Mouse (Mus musculus): ENCODE data around the gene Arhgap30. TPM values are rescaled to one million over a fixed set of nuclear protein-coding genes. Genes with fewer than 3 reads are reported as not detected.

The Arhgap30 gene
- polyA plus RNA-seq, 2 experiments: 2.5 TPM

- no peak for TF ChIP-seq POLR2A (IDR thresholded peaks at IDR 0.05; ENCODE audit: borderline replicate concordance, extremely low read depth, insufficient read depth, insufficient read length)
- no peaks in the 10 kb centered on the region for H3K4me1 ChIP-seq (ENCODE audit: control insufficient read depth, insufficient read depth, low read length)
- no peak overlapping the region for H3K9ac ChIP-seq (ENCODE audit: low read depth, low read length, severe bottlenecking)
Measured at GRCm38 (mm10) chr1:171452522-171452921, 63.8 kb downstream of the Arhgap30 start.

GRCm38 (mm10) chr1:171452923-171453322, 64.2 kb downstream of the Arhgap30 start:
- no peak for TF ChIP-seq POLR2A (IDR thresholded peaks at IDR 0.05; ENCODE audit: borderline replicate concordance, extremely low read depth, insufficient read depth, insufficient read length)
- H3K4me1 ChIP-seq (ENCODE audit: control insufficient read depth, insufficient read depth, low read length): no peaks in the 10 kb centered on the region
- ATAC-seq (ENCODE audit: low FRiP score, low read depth): no peak
- no peaks in the 10 kb centered on the region for H3K36me3 ChIP-seq (ENCODE audit: control insufficient read depth, insufficient read depth, low read length)
- 77% methylated on average over 5 of the region's 5 CpGs for WGBS
- H3K27ac ChIP-seq (replicated peaks; ENCODE audit: low read depth, low read length): no peak overlapping the region
- H3K4me3 ChIP-seq (replicated peaks; ENCODE audit: low read length): no peak overlapping the region
- H3K27me3 ChIP-seq (ENCODE audit: control insufficient read depth, insufficient read depth, low read length): no peaks in the 10 kb centered on the region
- H3K4me2 ChIP-seq (replicated peaks; ENCODE audit: low read depth, low read length, severe bottlenecking): no peak overlapping the region
- no peaks in the 10 kb centered on the region for H3K9me3 ChIP-seq (ENCODE audit: control insufficient read depth, low read length)
- no peak overlapping the region for H3K9ac ChIP-seq (ENCODE audit: low read depth, low read length, severe bottlenecking)
- no peak for DNase-seq (ENCODE audit: low spot score)

More at GRCm38 (mm10) chr1:171452522-171452921, 63.8 kb downstream of the Arhgap30 start:
- Histone ChIP-seq H3K4me2 (replicated peaks; ENCODE audit: low read depth, low read length, severe bottlenecking) (no peak overlapping the region), H3K4me3 (replicated peaks; ENCODE audit: low read length) (no peak overlapping the region), H3K27me3 (ENCODE audit: control insufficient read depth, insufficient read depth, low read length) (no peaks in the 10 kb centered on the region), H3K36me3 (ENCODE audit: control insufficient read depth, insufficient read depth, low read length) (no peaks in the 10 kb centered on the region), H3K27ac (replicated peaks; ENCODE audit: low read depth, low read length) (no peak overlapping the region), H3K9me3 (ENCODE audit: control insufficient read depth, low read length) (no peaks in the 10 kb centered on the region)
- DNase-seq (ENCODE audit: low spot score) (no peak), ATAC-seq (ENCODE audit: low FRiP score, low read depth) (no peak)
- 62% methylated on average over 5 of the region's 5 CpGs for WGBS

GRCm38 (mm10) chr1:171454926-171455325, 66.2 kb downstream of the Arhgap30 start:
- TF ChIP-seq POLR2A (IDR thresholded peaks at IDR 0.05; ENCODE audit: borderline replicate concordance, extremely low read depth, insufficient read depth, insufficient read length): no peak
- no peaks in the 10 kb centered on the region for H3K4me1 ChIP-seq (ENCODE audit: control insufficient read depth, insufficient read depth, low read length)
- H3K27me3 ChIP-seq (ENCODE audit: control insufficient read depth, insufficient read depth, low read length): no peaks in the 10 kb centered on the region
- 80% methylated on average over 6 of the region's 6 CpGs for WGBS
- no peak overlapping the region for H3K27ac ChIP-seq (replicated peaks; ENCODE audit: low read depth, low read length)
- no peaks in the 10 kb centered on the region for H3K9me3 ChIP-seq (ENCODE audit: control insufficient read depth, low read length)
- no peak for DNase-seq (ENCODE audit: low spot score)
- no peaks in the 10 kb centered on the region for H3K36me3 ChIP-seq (ENCODE audit: control insufficient read depth, insufficient read depth, low read length)
- ATAC-seq (ENCODE audit: low FRiP score, low read depth): no peak
- H3K4me2 ChIP-seq (replicated peaks; ENCODE audit: low read depth, low read length, severe bottlenecking): no peak overlapping the region
- H3K9ac ChIP-seq (ENCODE audit: low read depth, low read length, severe bottlenecking): no peak overlapping the region
- no peak overlapping the region for H3K4me3 ChIP-seq (replicated peaks; ENCODE audit: low read length)

DNA sequence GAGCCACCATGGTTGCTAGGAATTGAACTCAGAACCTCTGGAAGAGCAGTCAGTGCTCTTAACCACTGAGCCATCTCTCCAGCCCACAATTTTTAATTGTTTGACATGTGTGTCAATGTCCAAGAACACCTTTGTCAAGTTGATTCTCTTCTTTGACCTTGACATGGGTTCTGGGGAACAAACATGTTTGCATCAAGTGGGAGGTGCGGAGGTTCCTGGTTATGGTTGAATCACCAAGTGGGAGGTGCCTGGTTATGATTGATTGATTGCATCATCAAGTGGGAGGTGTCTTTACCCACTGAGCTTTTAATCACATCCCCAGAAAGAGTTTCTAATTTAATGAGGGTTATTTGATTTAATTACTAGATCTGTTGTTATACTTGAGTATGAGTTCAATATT, 68.8 kb downstream of the Arhgap30 start:
- Histone ChIP-seq H3K4me1 (ENCODE audit: control insufficient read depth, insufficient read depth, low read length) (no peaks in the 10 kb centered on the region), H3K36me3 (ENCODE audit: control insufficient read depth, insufficient read depth, low read length) (no peaks in the 10 kb centered on the region), H3K9me3 (ENCODE audit: control insufficient read depth, low read length) (no peaks in the 10 kb centered on the region; the same call in 1 of the 2 replicates), H3K9ac (ENCODE audit: low read depth, low read length, severe bottlenecking) (no peak overlapping the region), H3K4me2 (replicated peaks; ENCODE audit: low read depth, low read length, severe bottlenecking) (no peak overlapping the region), H3K27me3 (ENCODE audit: control insufficient read depth, insufficient read depth, low read length) (no peaks in the 10 kb centered on the region), H3K4me3 (replicated peaks; ENCODE audit: low read length) (no peak overlapping the region), H3K27ac (replicated peaks; ENCODE audit: low read depth, low read length) (no peak overlapping the region)
- 100% methylated on average over 1 of the region's 1 CpGs for WGBS
- DNase-seq (ENCODE audit: low spot score) (no peak), ATAC-seq (ENCODE audit: low FRiP score, low read depth) (no peak)
- TF ChIP-seq POLR2A (IDR thresholded peaks at IDR 0.05; ENCODE audit: borderline replicate concordance, extremely low read depth, insufficient read depth, insufficient read length): no peak

DNA sequence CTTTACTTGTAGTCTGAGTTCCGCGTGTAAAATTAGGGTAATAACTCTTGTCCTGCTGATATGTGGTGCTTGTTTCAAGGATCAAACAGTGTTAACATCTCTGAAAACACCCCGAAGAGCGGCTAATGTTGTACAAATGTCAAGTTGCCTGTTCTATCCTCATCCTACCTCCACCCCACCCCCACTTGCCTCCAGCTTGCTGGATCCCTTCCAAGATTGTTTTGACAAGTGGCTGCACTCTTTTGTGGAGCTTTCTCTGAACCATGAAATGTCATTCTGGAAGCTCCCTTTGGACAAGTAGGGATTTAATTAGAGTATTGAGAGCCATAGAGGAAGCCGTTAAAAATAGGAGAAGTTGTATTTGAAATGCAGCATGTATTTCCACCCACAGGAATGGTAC, 71.0 kb downstream of the Arhgap30 start:
- 38% methylated on average over 5 of the region's 5 CpGs for WGBS
- no peak overlapping the region for H3K4me2 ChIP-seq (replicated peaks; ENCODE audit: low read depth, low read length, severe bottlenecking)
- TF ChIP-seq POLR2A (IDR thresholded peaks at IDR 0.05; ENCODE audit: borderline replicate concordance, extremely low read depth, insufficient read depth, insufficient read length): no peak

More for the DNA sequence above, 71.0 kb downstream of the Arhgap30 start:
- ATAC-seq (ENCODE audit: low FRiP score, low read depth): no peak
- Histone ChIP-seq H3K9me3 (ENCODE audit: control insufficient read depth, low read length) (no peaks in the 10 kb centered on the region; the same call in 1 of the 2 replicates), H3K4me3 (replicated peaks; ENCODE audit: low read length) (no peak overlapping the region), H3K27me3 (ENCODE audit: control insufficient read depth, insufficient read depth, low read length) (no peaks in the 10 kb centered on the region), H3K27ac (replicated peaks; ENCODE audit: low read depth, low read length) (no peak overlapping the region), H3K4me1 (ENCODE audit: control insufficient read depth, insufficient read depth, low read length) (no peaks in the 10 kb centered on the region), H3K36me3 (ENCODE audit: control insufficient read depth, insufficient read depth, low read length) (no peaks in the 10 kb centered on the region), H3K9ac (ENCODE audit: low read depth, low read length, severe bottlenecking) (no peak overlapping the region)
- no peak for DNase-seq (ENCODE audit: low spot score)

Other genes starting within 250 kb of the Arhgap30 start
- gene Sdhc, start 238.4 kb upstream of the Arhgap30 start, polyA plus RNA-seq (2012; rRNA removed): 246 and 314 TPM in 2 replicates
- 273 and 281 TPM in 2 replicates for gene Sdhc, start 238.4 kb upstream of the Arhgap30 start, polyA plus RNA-seq (2014; fragmentation: Nextera tagmentation; extraction: Ambion mirVana)
- gene Mpz, start 238.2 kb upstream of the Arhgap30 start, polyA plus RNA-seq (2012; rRNA removed): 14.6 and 19.8 TPM in 2 replicates
- 4.9 and 5.3 TPM in 2 replicates for gene Mpz, start 238.2 kb upstream of the Arhgap30 start, polyA plus RNA-seq (2014; fragmentation: Nextera tagmentation; extraction: Ambion mirVana)
- gene Pcp4l1, start 192.7 kb upstream of the Arhgap30 start, polyA plus RNA-seq (2012; rRNA removed): 3.3 and 3.9 TPM in 2 replicates
- gene Pcp4l1, start 192.7 kb upstream of the Arhgap30 start, polyA plus RNA-seq (2014; fragmentation: Nextera tagmentation; extraction: Ambion mirVana): 6.0 and 6.3 TPM in 2 replicates
- gene Nr1i3, start 175.0 kb upstream of the Arhgap30 start, polyA plus RNA-seq (2012; rRNA removed): 0.04 and 0.06 TPM in 2 replicates
- gene Nr1i3, start 175.0 kb upstream of the Arhgap30 start, polyA plus RNA-seq (2014; fragmentation: Nextera tagmentation; extraction: Ambion mirVana): 0.30 and 0.32 TPM in 2 replicates
- gene Tomm40l, start 166.4 kb upstream of the Arhgap30 start, polyA plus RNA-seq (2012; rRNA removed): 26.3 and 29.4 TPM in 2 replicates
- 28.6 and 29.2 TPM in 2 replicates for gene Tomm40l, start 166.4 kb upstream of the Arhgap30 start, polyA plus RNA-seq (2014; fragmentation: Nextera tagmentation; extraction: Ambion mirVana)
- 4.7 and 8.1 TPM in 2 replicates for gene Apoa2, start 163.9 kb upstream of the Arhgap30 start, polyA plus RNA-seq (2012; rRNA removed)
- gene Apoa2, start 163.9 kb upstream of the Arhgap30 start, polyA plus RNA-seq (2014; fragmentation: Nextera tagmentation; extraction: Ambion mirVana): 1.6 and 1.9 TPM in 2 replicates
- 49.7 and 65.5 TPM in 2 replicates for gene Fcer1g, start 154.6 kb upstream of the Arhgap30 start, polyA plus RNA-seq (2012; rRNA removed)
- 85.7 and 91.4 TPM in 2 replicates for gene Fcer1g, start 154.6 kb upstream of the Arhgap30 start, polyA plus RNA-seq (2014; fragmentation: Nextera tagmentation; extraction: Ambion mirVana)
- 8.6 and 11.7 TPM in 2 replicates for gene Adamts4, start 138.5 kb upstream of the Arhgap30 start, polyA plus RNA-seq (2012; rRNA removed)
- 10.1 and 10.6 TPM in 2 replicates for gene Adamts4, start 138.5 kb upstream of the Arhgap30 start, polyA plus RNA-seq (2014; fragmentation: Nextera tagmentation; extraction: Ambion mirVana)
- 148 and 151 TPM in 2 replicates for gene Ndufs2, start 137.6 kb upstream of the Arhgap30 start, polyA plus RNA-seq (2012; rRNA removed)
- gene Ndufs2, start 137.6 kb upstream of the Arhgap30 start, polyA plus RNA-seq (2014; fragmentation: Nextera tagmentation; extraction: Ambion mirVana): 216 and 234 TPM in 2 replicates
- gene B4galt3, start 118.6 kb upstream of the Arhgap30 start, polyA plus RNA-seq (2012; rRNA removed): 87.2 and 111 TPM in 2 replicates
- gene B4galt3, start 118.6 kb upstream of the Arhgap30 start, polyA plus RNA-seq (2014; fragmentation: Nextera tagmentation; extraction: Ambion mirVana): 68.7 and 72.5 TPM in 2 replicates
- 133 and 152 TPM in 2 replicates for gene Ppox, start 107.8 kb upstream of the Arhgap30 start, polyA plus RNA-seq (2012; rRNA removed)
- 55.7 and 67.2 TPM in 2 replicates for gene Ppox, start 107.8 kb upstream of the Arhgap30 start, polyA plus RNA-seq (2014; fragmentation: Nextera tagmentation; extraction: Ambion mirVana)
- 104 and 128 TPM in 2 replicates for gene Usp21, start 101.0 kb upstream of the Arhgap30 start, polyA plus RNA-seq (2012; rRNA removed)
- gene Usp21, start 101.0 kb upstream of the Arhgap30 start, polyA plus RNA-seq (2014; fragmentation: Nextera tagmentation; extraction: Ambion mirVana): 81.2 and 96.0 TPM in 2 replicates
- gene Ufc1, start 93.9 kb upstream of the Arhgap30 start, polyA plus RNA-seq (2012; rRNA removed): 46.5 and 60.9 TPM in 2 replicates
- 133 and 135 TPM in 2 replicates for gene Ufc1, start 93.9 kb upstream of the Arhgap30 start, polyA plus RNA-seq (2014; fragmentation: Nextera tagmentation; extraction: Ambion mirVana)
- 72.5 and 81.1 TPM in 2 replicates for gene Dedd, start 59.8 kb upstream of the Arhgap30 start, polyA plus RNA-seq (2012; rRNA removed)
- 50.9 and 57.7 TPM in 2 replicates for gene Dedd, start 59.8 kb upstream of the Arhgap30 start, polyA plus RNA-seq (2014; fragmentation: Nextera tagmentation; extraction: Ambion mirVana)
- 50.0 and 54.0 TPM in 2 replicates for gene Nit1, start 43.3 kb upstream of the Arhgap30 start, polyA plus RNA-seq (2012; rRNA removed)
- gene Nit1, start 43.3 kb upstream of the Arhgap30 start, polyA plus RNA-seq (2014; fragmentation: Nextera tagmentation; extraction: Ambion mirVana): 29.0 and 30.4 TPM in 2 replicates
- 40.5 and 82.5 TPM in 2 replicates for gene Pfdn2, start 43.3 kb upstream of the Arhgap30 start, polyA plus RNA-seq (2012; rRNA removed)
- gene Pfdn2, start 43.3 kb upstream of the Arhgap30 start, polyA plus RNA-seq (2014; fragmentation: Nextera tagmentation; extraction: Ambion mirVana): 43.0 and 48.0 TPM in 2 replicates
- gene Klhdc9, start 28.2 kb upstream of the Arhgap30 start, polyA plus RNA-seq (2012; rRNA removed): 1.1 and 1.3 TPM in 2 replicates
- gene Klhdc9, start 28.2 kb upstream of the Arhgap30 start, polyA plus RNA-seq (2014; fragmentation: Nextera tagmentation; extraction: Ambion mirVana): 0.88 and 1.1 TPM in 2 replicates
- 16.6 and 19.4 TPM in 2 replicates for gene Nectin4, start 18.9 kb upstream of the Arhgap30 start, polyA plus RNA-seq (2012; rRNA removed)
- 19.2 and 21.0 TPM in 2 replicates for gene Nectin4, start 18.9 kb upstream of the Arhgap30 start, polyA plus RNA-seq (2014; fragmentation: Nextera tagmentation; extraction: Ambion mirVana)
- 97.0 and 128 TPM in 2 replicates for gene Usf1, start 22.4 kb downstream of the Arhgap30 start, polyA plus RNA-seq (2012; rRNA removed)
- 86.2 and 89.9 TPM in 2 replicates for gene Usf1, start 22.4 kb downstream of the Arhgap30 start, polyA plus RNA-seq (2014; fragmentation: Nextera tagmentation; extraction: Ambion mirVana)
- gene Tstd1, start 29.9 kb downstream of the Arhgap30 start, polyA plus RNA-seq (2012; rRNA removed): 3.9 and 4.7 TPM in 2 replicates
- gene Tstd1, start 29.9 kb downstream of the Arhgap30 start, polyA plus RNA-seq (2014; fragmentation: Nextera tagmentation; extraction: Ambion mirVana): 2.8 and 3.4 TPM in 2 replicates
- 19.2 and 20.9 TPM in 2 replicates for gene F11r, start 48.6 kb downstream of the Arhgap30 start, polyA plus RNA-seq (2012; rRNA removed)
- gene F11r, start 48.6 kb downstream of the Arhgap30 start, polyA plus RNA-seq (2014; fragmentation: Nextera tagmentation; extraction: Ambion mirVana): 35.4 and 37.6 TPM in 2 replicates
- gene Alyref2, start 114.5 kb downstream of the Arhgap30 start, polyA plus RNA-seq (2012; rRNA removed): 8.5 and 10.8 TPM in 2 replicates
- 14.5 and 16.8 TPM in 2 replicates for gene Alyref2, start 114.5 kb downstream of the Arhgap30 start, polyA plus RNA-seq (2014; fragmentation: Nextera tagmentation; extraction: Ambion mirVana)
- 0.05 TPM in 1 of 2 replicates, not detected in the other for gene Itln1, start 146.3 kb downstream of the Arhgap30 start, polyA plus RNA-seq (2012; rRNA removed)
- gene Itln1, start 146.3 kb downstream of the Arhgap30 start, polyA plus RNA-seq (2014; fragmentation: Nextera tagmentation; extraction: Ambion mirVana): not detected in 2 replicates
- gene Cd244a, start 170.2 kb downstream of the Arhgap30 start, polyA plus RNA-seq (2012; rRNA removed): 0.03 and 0.06 TPM in 2 replicates
- 0.39 TPM in 1 of 2 replicates, not detected in the other for gene Cd244a, start 170.2 kb downstream of the Arhgap30 start, polyA plus RNA-seq (2014; fragmentation: Nextera tagmentation; extraction: Ambion mirVana)
- gene Ly9, start 218.5 kb downstream of the Arhgap30 start, polyA plus RNA-seq (2012; rRNA removed): 0.69 and 0.82 TPM in 2 replicates
- 0.12 and 0.18 TPM in 2 replicates for gene Ly9, start 218.5 kb downstream of the Arhgap30 start, polyA plus RNA-seq (2014; fragmentation: Nextera tagmentation; extraction: Ambion mirVana)

All from limb, embryonic 14.5 days (tissue).